Mouse (Mus musculus) small intestine, adult 2 months (tissue): ENCODE data around the gene Ndufv3.

ENCODE experiments used
- CTCF ChIP-seq: fragments of 200-500 bp; IDR thresholded peaks from 2 replicates; pipeline ENCODE4 v1.5.1; 2012; ENCODE audit warnings: low read depth, mild to moderate bottlenecking, control low read depth, inconsistent platforms, low read length, moderate library complexity, mixed read lengths; ENCODE audit not compliant: insufficient replicate concordance, insufficient read length; ENCODE audit errors: extremely low read depth
- POLR2A ChIP-seq: fragments of 200-500 bp; IDR thresholded peaks from 2 replicates; pipeline ENCODE4 v1.6.1; 2012; ENCODE audit warnings: low read depth, mild to moderate bottlenecking, control low read depth, inconsistent platforms, low read length, moderate library complexity

DNA sequence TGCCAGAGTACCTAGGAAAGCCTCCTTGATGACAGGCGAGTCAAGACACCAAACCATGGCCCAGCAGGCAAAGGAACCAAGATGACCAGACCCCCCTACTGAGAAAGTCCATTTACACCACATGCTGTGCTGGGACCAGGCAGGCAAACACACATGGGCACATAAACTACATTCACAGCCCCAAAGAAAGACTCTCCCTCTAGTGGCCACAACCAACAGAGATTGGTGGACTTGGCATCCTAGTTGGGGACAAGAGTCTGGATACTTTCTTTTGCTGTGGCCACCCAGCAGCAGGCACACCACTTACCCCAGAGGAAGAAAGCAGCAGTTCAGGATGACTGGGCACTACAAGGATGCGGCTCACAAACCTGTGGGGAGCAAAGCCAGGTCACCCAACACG lies 19.0 kb upstream of the Ndufv3 start:
- TF ChIP-seq POLR2A (no peak), CTCF (no peak)
